Mouse (Mus musculus): ENCODE measurements around the gene Hist1h2ao. TPM values are rescaled to one million over a fixed set of nuclear protein-coding genes. Genes with fewer than 3 reads are reported as not detected.
A peak's percentile ranks its signal among the peaks of the same experiment; 100 is the strongest.
"Not testable (repeated sequence)": the region's sequence is repeated elsewhere in the genome, so short reads cannot be mapped to it uniquely, and the experiment has no call there.

Gene Hist1h2ao
- polyA plus RNA-seq, 1 experiment from 2014 or later, result not detected

DNA sequence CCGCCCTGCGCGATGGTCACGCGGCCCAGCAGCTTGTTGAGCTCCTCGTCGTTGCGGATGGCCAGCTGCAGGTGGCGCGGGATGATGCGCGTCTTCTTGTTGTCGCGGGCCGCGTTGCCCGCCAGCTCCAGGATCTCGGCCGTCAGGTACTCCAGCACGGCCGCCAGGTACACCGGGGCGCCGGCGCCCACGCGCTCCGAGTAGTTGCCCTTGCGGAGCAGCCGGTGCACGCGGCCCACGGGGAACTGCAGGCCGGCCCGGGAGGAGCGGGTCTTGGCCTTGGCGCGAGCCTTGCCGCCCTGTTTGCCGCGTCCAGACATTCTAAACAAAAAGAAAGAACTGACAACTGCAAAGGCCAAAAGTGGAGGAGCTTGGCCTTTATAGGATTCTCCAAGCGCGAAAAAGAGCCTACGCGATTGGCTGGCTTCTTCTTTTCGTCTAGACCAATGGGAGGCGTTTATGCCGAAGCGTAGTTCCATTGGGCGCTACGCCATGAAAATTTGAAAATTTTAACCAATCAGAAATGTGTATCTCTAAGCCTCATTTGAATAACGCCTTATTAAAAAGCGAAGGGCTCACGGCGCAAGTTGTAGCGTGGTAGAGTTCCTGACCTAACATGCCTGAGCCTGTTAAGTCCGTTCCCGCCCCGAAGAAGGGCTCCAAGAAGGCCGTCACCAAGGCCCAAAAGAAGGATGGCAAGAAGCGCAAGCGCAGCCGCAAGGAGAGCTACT, 23.2 kb upstream of the Hist1h2ao start, which contains the start of the genes Hist1h2an and Hist1h2bp:
Gene Hist1h2an, minus strand, starts transcription at position 320 of the 731 bp plus-strand sequence.
Gene Hist1h2bp, plus strand, starts transcription at position 563 of the 731 bp plus-strand sequence.
- H3K9ac ChIP-seq, result peak within 1 kb of the TSS; percentile 37; the same call in 1 of the 2 replicates
- H3K36me3 ChIP-seq, H3K27me3 ChIP-seq, H3K9me3 ChIP-seq: not testable (repeated sequence)
- H3K4me2 ChIP-seq, result peak within 1 kb of the TSS; percentile 69
- peak within 1 kb of the TSS; percentile 81 for H3K27ac ChIP-seq (replicated peaks)
- under 1% methylated on average over 38 of the region's 63 CpGs for WGBS
- H3K4me3 ChIP-seq, result peak within 1 kb of the TSS; percentile 34
- peaks cover 32% of the 10 kb centered on the region for H3K4me1 ChIP-seq (replicated peaks)
- peak; percentile 97 for ATAC-seq (ENCODE audit: low FRiP score, low read depth)

DNA sequence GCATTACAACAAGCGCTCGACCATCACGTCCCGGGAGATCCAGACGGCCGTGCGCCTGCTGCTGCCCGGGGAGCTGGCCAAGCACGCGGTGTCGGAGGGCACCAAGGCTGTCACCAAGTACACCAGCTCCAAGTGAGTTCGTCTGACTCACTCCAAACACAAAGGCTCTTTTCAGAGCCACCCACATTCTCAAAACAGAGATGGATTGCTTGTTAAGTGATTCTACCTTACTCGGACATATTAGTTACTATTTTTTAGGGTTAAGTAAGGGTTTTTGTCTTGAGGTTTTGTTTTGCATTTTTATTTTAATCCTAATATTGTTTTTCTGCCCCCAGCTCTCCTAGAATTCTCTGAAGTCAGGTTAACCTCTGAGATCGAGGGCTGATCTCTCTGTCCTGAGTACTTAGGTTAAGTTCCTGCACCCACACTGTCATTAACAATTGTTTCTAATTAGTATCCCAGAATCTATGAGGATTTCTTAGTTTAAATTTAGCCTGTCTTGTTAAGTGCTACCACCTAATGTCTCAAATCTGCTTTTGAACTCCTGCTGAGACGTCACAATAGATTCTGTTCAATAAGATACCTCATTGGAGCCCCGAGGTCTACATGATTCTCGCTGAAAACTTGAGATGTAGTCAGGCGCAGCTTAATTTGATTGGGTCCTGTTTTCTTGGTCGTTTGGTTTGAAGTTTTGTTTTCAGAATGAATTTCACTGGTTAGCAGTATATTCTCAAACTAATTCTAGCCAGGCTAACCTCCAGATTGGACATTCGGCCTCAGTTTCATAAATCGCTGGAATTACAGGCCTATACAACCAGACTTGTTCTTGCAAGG, 22.3 kb upstream of the Hist1h2ao start:
- WGBS, result 10% methylated on average over 17 of the region's 21 CpGs
- H3K9me3 ChIP-seq, result no peaks in the 10 kb centered on the region
- ATAC-seq (ENCODE audit: low FRiP score, low read depth), result no peak; the same call in 1 of the 2 replicates
- no peaks in the 10 kb centered on the region for H3K36me3 ChIP-seq
- peak overlapping the region; percentile 42; the same call in 1 of the 2 replicates for H3K27ac ChIP-seq (replicated peaks)
- peaks cover 24% of the 10 kb centered on the region for H3K4me1 ChIP-seq (replicated peaks)
- no peak overlapping the region for H3K9ac ChIP-seq
- H3K27me3 ChIP-seq, result no peaks in the 10 kb centered on the region
- H3K4me3 ChIP-seq, result peak overlapping the region; percentile 34
- H3K4me2 ChIP-seq, result peak overlapping the region; percentile 69

GRCm38 (mm10) chr13:21789925-21790324, 20.3 kb upstream of the Hist1h2ao start:
- Histone ChIP-seq H3K36me3 (no peaks in the 10 kb centered on the region), H3K4me2 (no peak overlapping the region), H3K4me1 (replicated peaks) (peaks cover 18% of the 10 kb centered on the region), H3K27me3 (no peaks in the 10 kb centered on the region), H3K27ac (replicated peaks) (no peak overlapping the region), H3K9ac (no peak overlapping the region), H3K9me3 (no peaks in the 10 kb centered on the region), H3K4me3 (no peak overlapping the region)
- ATAC-seq (ENCODE audit: low FRiP score, low read depth), result no peak
- WGBS, result 59% methylated on average over 6 of the region's 6 CpGs

DNA sequence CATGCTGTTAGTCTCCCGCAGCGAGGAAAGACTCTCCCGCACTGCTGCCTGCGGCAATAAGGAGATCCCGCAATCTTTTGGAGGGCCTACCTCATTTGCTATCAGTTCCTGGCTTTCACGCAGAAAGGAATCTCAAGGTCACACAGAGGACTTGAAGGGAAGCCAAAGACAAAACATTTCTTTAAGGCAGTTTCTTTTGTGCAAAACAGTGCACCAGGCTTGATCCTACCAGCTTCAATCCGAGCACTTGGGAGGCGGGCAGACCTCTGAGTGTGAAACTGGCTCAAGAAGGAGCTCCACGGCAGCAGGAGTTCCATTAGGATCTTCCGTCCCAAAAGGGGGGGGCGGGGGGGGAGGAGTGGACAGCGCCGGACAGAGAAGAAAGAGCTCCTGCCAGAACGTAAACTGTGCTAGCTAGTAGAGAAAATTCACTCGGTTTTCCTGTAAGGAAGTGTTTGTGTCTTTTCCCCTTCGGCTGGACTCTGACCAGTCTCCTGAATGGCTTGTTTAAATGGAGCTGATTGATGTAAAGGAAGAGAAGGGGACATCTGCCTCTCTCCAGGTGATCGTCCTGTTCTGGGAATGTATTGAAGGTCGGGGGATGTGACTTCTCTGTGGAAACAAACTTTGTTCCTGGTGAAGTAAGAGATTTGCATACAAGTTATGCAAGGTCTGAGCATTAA, 19.5 kb upstream of the Hist1h2ao start:
- Histone ChIP-seq H3K9ac (0 out of 2 replicates have a peak overlapping the region, but pooled peaks have one; percentile 17), H3K27me3 (no peaks in the 10 kb centered on the region), H3K4me3 (peak overlapping the region; percentile 2; the same call in 1 of the 2 replicates), H3K27ac (replicated peaks) (no peak overlapping the region), H3K4me1 (replicated peaks) (peaks cover 16% of the 10 kb centered on the region), H3K36me3 (no peaks in the 10 kb centered on the region), H3K4me2 (peak overlapping the region; percentile 47), H3K9me3 (no peaks in the 10 kb centered on the region)
- no peak for ATAC-seq (ENCODE audit: low FRiP score, low read depth)
- 8% methylated on average over 18 of the region's 18 CpGs for WGBS

DNA sequence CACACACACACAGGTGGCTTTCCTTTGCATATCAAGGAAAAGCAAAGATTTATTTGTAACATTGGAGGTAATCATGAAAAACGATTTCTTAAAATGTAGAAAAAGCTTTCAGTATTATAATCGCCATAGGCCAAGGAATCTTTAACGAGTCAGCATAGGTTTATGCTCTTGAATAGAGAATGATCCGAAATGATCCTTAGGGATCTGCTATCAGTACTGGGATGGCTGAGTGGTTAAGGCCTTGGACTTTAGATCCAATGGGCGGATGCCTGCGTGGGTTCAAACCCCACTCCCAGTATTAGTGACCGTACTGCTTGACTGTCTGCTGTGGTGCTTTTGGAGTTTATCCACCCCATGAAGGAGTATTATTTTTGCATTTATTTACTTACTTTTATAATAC, 14.7 kb upstream of the Hist1h2ao start:
- no peak overlapping the region for H3K9ac ChIP-seq
- no peaks in the 10 kb centered on the region for H3K4me1 ChIP-seq (replicated peaks)
- H3K9me3 ChIP-seq, result no peaks in the 10 kb centered on the region
- 94% methylated on average over 7 of the region's 7 CpGs for WGBS
- no peak overlapping the region for H3K4me2 ChIP-seq
- H3K36me3 ChIP-seq, result no peaks in the 10 kb centered on the region
- H3K4me3 ChIP-seq, result no peak overlapping the region
- H3K27me3 ChIP-seq, result no peaks in the 10 kb centered on the region
- ATAC-seq (ENCODE audit: low FRiP score, low read depth), result no peak
- H3K27ac ChIP-seq (replicated peaks), result no peak overlapping the region

- not testable (repeated sequence) for ATAC-seq (ENCODE audit: low FRiP score, low read depth); H3K27me3 ChIP-seq
Measured at GRCm38 (mm10) chr13:21797163-21797562, 13.1 kb upstream of the Hist1h2ao start.

GRCm38 (mm10) chr13:21803058-21803457, 7.2 kb upstream of the Hist1h2ao start:
- WGBS, result no CpG with 5 or more reads among the region's 4 CpGs
- H3K9ac ChIP-seq; H3K36me3 ChIP-seq; H3K27me3 ChIP-seq; H3K9me3 ChIP-seq; H3K27ac ChIP-seq (replicated peaks); H3K4me2 ChIP-seq; H3K4me3 ChIP-seq; H3K4me1 ChIP-seq (replicated peaks): not testable (repeated sequence)
- peak; percentile 73; the same call in 1 of the 2 replicates for ATAC-seq (ENCODE audit: low FRiP score, low read depth)

More at GRCm38 (mm10) chr13:21797163-21797562, 13.1 kb upstream of the Hist1h2ao start:
- not testable (repeated sequence) for H3K4me2 ChIP-seq; H3K9me3 ChIP-seq; H3K4me1 ChIP-seq (replicated peaks); H3K9ac ChIP-seq; H3K36me3 ChIP-seq; H3K4me3 ChIP-seq; H3K27ac ChIP-seq (replicated peaks)

- H3K36me3 ChIP-seq; H3K4me3 ChIP-seq; H3K4me1 ChIP-seq (replicated peaks); H3K9me3 ChIP-seq; H3K9ac ChIP-seq; H3K27ac ChIP-seq (replicated peaks); H3K27me3 ChIP-seq; H3K4me2 ChIP-seq; ATAC-seq (ENCODE audit: low FRiP score, low read depth): not testable (repeated sequence)
- no CpG with 5 or more reads among the region's 8 CpGs for WGBS
Measured at GRCm38 (mm10) chr13:21811074-21811473, 809 bp downstream of the Hist1h2ao start.

DNA sequence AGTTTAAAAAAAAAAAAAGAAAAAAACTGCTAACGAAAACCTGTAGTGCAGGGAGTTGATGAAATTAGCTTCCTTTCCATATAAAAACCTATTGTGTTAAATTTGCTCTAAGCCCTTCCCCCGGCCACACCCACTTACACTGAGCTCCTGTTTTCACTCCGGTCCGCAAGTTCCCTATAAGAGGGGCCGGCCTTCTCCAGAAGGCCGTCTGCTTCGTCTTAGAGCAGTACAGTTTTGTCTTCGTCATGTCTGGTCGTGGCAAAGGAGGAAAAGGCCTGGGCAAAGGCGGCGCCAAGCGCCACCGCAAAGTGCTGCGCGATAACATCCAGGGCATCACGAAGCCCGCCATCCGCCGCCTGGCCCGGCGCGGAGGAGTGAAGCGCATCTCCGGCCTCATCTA, 1.3 kb downstream of the Hist1h2ao start, which contains the start of gene Hist1h4m:
Gene Hist1h4m, plus strand, starts transcription at position 208 of the 400 bp plus-strand sequence.
- H3K36me3 ChIP-seq; H3K9me3 ChIP-seq; H3K27me3 ChIP-seq; H3K4me1 ChIP-seq (replicated peaks); H3K9ac ChIP-seq; H3K27ac ChIP-seq (replicated peaks): not testable (repeated sequence)
- Histone ChIP-seq H3K4me3 (peak within 1 kb of the TSS; percentile 21; the same call in 1 of the 2 replicates), H3K4me2 (peak within 1 kb of the TSS; percentile 47)
- whole genome bisulfite sequencing, result no CpG with 5 or more reads among the region's 24 CpGs
- peak; percentile 77 for ATAC-seq (ENCODE audit: low FRiP score, low read depth)

DNA sequence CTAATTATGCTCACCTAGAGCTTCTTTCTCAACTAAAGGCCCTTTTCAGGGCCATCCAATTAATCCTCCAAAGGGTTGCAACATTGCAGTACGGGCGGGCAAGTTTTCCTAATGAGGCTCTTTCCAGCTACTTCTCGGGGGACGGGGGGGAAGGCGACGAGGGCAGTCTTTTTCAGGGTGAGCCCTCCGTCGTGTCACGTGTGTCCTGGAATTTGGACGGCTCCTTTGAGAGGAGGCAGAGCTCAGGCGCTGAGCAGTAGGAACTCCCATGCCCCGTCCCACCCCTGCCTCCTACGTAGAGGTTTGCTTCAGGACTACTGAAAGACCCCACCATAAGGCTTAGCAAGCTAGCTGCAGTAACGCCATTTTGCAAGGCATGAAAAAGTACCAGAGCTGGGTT, 1.8 kb downstream of the Hist1h2ao start:
- H3K36me3 ChIP-seq; H3K27me3 ChIP-seq; H3K9me3 ChIP-seq; H3K27ac ChIP-seq (replicated peaks); H3K4me1 ChIP-seq (replicated peaks); H3K9ac ChIP-seq: not testable (repeated sequence)
- peak; percentile 37 for ATAC-seq (ENCODE audit: low FRiP score, low read depth)
- Histone ChIP-seq H3K4me3 (peak overlapping the region; percentile 21; the same call in 1 of the 2 replicates), H3K4me2 (peak overlapping the region; percentile 47)
- under 1% methylated on average over 14 of the region's 14 CpGs for WGBS

DNA sequence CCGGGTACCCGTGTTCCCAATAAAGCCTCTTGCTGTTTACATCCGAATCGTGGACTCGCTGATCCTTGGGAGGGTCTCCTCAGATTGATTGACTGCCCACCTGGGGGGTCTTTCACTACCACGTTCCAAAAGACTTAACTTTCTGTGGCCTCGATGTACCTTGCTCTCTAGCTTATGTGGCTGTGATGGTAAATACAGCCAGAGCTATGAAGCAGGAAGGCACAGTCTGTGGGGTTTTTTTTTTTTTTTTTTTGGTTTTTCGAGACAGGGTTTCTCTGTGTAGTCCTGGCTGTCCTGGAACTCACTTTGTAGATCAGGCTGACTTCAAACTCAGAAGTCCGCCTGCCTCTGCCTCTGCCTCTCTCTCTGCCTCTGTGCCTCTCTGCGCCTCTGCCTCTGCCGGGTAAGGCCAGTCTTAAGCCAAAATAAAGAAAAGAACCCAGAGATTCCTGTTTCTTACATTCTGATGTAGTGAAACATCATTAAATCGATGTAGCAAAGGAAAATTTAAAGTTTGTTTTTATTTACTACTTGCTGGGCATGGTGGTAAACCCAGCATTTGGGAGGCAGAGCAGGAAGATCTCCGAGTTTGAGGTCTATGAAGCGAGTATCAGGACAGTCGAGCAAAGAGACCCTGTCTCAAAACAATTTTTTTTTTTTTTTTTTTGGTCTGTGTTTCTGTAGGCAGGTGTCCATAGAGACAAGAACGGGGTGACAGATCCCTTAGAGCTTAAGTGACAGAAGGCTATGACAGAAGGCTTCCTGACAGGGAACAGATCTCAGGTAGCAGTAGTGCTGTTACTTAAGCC, 10.0 kb downstream of the Hist1h2ao start:
- not testable (repeated sequence) for H3K4me3 ChIP-seq; H3K9ac ChIP-seq; ATAC-seq (ENCODE audit: low FRiP score, low read depth); H3K9me3 ChIP-seq; H3K27me3 ChIP-seq; H3K36me3 ChIP-seq; H3K4me2 ChIP-seq; H3K27ac ChIP-seq (replicated peaks); H3K4me1 ChIP-seq (replicated peaks)
- 69% methylated on average over 7 of the region's 16 CpGs for WGBS
